Mouse (Mus musculus) heart, embryonic 10.5 days (tissue): ENCODE measurements around the gene Clic4. TPM values are rescaled to one million over a fixed set of nuclear protein-coding genes. Genes with fewer than 3 reads are reported as not detected.
A peak's percentile ranks its signal among the peaks of the same experiment; 100 is the strongest.

ENCODE experiments used
- DNase-seq: peaks from one replicate; pipeline ENCODE4 v3.0.0-alpha.2; 2017; ENCODE audit warnings: low spot score
- H3K27ac ChIP-seq: fragments of 300-500 bp; sonication (generic); 2 replicates; pipeline ENCODE4 v1.5.1; 2016; ENCODE audit warnings: mild to moderate bottlenecking
- H3K27me3 ChIP-seq: fragments of 300-500 bp; sonication (generic); 2 replicates; pipeline ENCODE4 v1.6.1; 2016; ENCODE audit warnings: mild to moderate bottlenecking; ENCODE audit not compliant: poor library complexity, insufficient read depth, severe bottlenecking
- H3K36me3 ChIP-seq: fragments of 300-500 bp; sonication (generic); 2 replicates; pipeline ENCODE4 v1.6.1; 2016; ENCODE audit warnings: mild to moderate bottlenecking, moderate library complexity
- H3K4me1 ChIP-seq: fragments of 300-500 bp; sonication (generic); 2 replicates; pipeline ENCODE4 v1.6.1; 2016; ENCODE audit warnings: mild to moderate bottlenecking
- H3K4me3 ChIP-seq: fragments of 300-500 bp; sonication (generic); 2 replicates; pipeline ENCODE4 v1.5.1; 2016; ENCODE audit warnings: mild to moderate bottlenecking, moderate library complexity
- H3K9me3 ChIP-seq: fragments of 300-500 bp; sonication (generic); 2 replicates; pipeline ENCODE4 v1.6.1; 2016; ENCODE audit warnings: mild to moderate bottlenecking, moderate library complexity
- WGBS: fragments of 180-500 bp; shearing (Covaris S2); methylation state at CpG from one replicate; pipeline ENCODE4 v1.1.7; 2016; 5-methylcytosine and 5-hydroxymethylcytosine counted together
- polyA plus RNA-seq: library from polyadenylated mRNA; unstranded; fragments of >200 nt; fragmentation: Nextera tagmentation; extraction: Ambion mirVana; gene quantifications from 2 replicates; pipeline ENCODE4 v1.2.1, GENCODE M21; 2016

Clic4 gene
- polyA plus RNA-seq, 1 experiment from 2014 or later = 263 TPM

DNA sequence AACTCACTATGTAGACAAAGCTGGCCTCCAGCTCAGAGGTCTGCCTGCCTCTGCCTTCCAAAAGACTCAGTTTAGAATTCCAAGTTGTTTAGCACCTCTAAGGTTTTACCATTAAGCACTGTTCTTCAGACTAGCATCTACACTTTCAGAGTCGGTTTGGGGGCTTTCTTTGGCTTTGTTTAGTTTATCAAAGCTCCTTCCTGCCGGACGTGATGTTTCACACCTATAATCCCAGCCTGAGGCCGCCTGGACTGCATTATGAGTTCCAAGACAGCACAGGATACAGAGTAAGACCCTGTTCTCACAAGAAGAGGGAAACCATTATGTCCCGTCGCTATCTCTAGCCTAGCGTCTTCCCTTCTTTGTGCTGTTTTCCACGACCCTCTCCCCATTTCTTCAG lies 2.1 kb downstream of the Clic4 start:
- peaks cover 62% of the 10 kb centered on the region for H3K4me1 ChIP-seq
- no peaks in the 10 kb centered on the region for H3K27me3 ChIP-seq
- H3K9me3 ChIP-seq = no peaks in the 10 kb centered on the region
- no peak for DNase-seq
- peak overlapping the region; percentile 96 for H3K4me3 ChIP-seq
- peak overlapping the region; percentile 99 for H3K27ac ChIP-seq
- H3K36me3 ChIP-seq = peaks cover 22% of the 10 kb centered on the region
- WGBS = 35% methylated on average over 8 of the region's 8 CpGs

DNA sequence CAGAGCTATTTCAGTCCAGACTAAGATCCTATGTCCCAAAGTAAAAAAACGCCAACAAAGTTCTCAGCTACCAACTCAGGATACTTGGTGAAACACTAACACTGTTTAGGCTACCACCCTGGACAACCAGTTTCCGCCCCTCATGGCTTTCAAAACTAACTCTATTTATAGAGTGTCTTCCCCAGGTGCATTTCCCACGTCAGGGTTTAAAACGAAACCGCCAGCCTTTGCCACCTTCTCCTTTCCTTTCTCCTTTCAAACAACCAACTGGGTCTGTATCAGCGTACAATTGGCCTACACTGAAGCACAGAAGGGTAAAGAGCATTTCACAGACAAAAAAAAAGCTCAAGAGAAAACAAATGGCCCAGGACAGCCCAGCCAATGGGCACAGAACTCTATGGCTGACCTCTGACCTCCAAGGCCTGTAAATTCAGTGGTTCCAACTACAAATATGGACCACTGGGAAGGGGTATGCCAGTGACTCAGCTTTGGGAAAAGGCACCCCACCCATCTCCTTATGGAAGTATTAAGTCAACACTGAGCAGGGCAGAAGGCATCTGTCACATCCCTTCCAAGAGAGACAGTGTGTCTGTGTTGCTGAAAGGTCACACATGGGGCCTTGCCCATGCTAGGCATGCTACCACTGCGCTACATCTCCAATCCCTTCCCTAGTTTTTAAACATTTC lies 2.8 kb downstream of the Clic4 start:
- Histone ChIP-seq H3K27ac (peak overlapping the region; percentile 99), H3K36me3 (peaks cover 27% of the 10 kb centered on the region), H3K4me3 (peak overlapping the region; percentile 96), H3K9me3 (no peaks in the 10 kb centered on the region), H3K27me3 (no peaks in the 10 kb centered on the region), H3K4me1 (peaks cover 66% of the 10 kb centered on the region)
- DNase-seq = no peak
- WGBS = 58% methylated on average over 7 of the region's 7 CpGs

DNA sequence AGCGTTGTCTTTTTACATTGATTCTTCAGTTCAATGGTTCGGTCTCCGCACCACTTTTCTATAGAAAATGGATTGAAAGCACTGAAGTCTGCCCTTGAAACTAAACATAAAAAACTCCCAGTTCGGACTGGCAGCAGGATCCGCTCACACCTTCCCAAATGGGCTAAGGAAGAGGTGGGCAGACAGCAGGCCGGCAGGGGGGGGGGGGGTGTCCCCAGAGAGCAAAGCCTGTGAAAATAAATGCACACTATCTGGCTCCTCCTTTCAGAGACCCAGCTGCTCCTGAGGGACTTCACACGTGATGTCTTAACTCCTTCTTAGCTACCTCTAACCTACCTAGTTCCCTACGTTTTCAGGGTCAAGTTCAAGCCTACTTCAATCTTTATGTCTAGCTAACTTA lies 5.1 kb downstream of the Clic4 start:
- Histone ChIP-seq H3K36me3 (peaks cover 40% of the 10 kb centered on the region), H3K4me1 (peaks cover 73% of the 10 kb centered on the region), H3K9me3 (no peaks in the 10 kb centered on the region), H3K27me3 (no peaks in the 10 kb centered on the region), H3K27ac (peak overlapping the region; percentile 56), H3K4me3 (peak overlapping the region; percentile 39)
- WGBS = 49% methylated on average over 8 of the region's 8 CpGs
- no peak for DNase-seq

DNA sequence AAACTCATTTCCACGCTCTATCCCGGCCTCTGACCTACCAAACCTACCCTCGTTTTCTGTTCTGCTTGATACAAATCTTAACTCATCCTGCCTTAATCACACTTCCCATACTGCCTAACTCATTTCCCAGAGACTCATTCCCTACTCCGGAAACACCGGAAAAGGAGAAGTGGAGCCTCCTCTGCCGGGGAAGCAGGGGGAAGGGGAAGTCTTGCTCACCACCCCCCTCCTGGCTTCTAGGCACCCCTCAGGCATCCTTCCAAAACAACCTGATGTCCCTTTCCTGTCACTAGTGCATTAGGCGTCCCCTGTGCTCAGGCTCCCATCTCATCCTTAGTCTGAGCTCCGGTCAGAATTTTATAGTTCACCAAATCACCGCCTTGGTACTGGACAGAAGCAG lies 5.6 kb downstream of the Clic4 start:
- WGBS = 64% methylated on average over 9 of the region's 9 CpGs
- no peak for DNase-seq
- H3K27ac ChIP-seq = peak overlapping the region; percentile 56; the same call in 1 of the 2 replicates
- H3K36me3 ChIP-seq = peaks cover 45% of the 10 kb centered on the region
- no peaks in the 10 kb centered on the region for H3K9me3 ChIP-seq
- H3K27me3 ChIP-seq = no peaks in the 10 kb centered on the region
- H3K4me1 ChIP-seq = peaks cover 79% of the 10 kb centered on the region
- H3K4me3 ChIP-seq = peak overlapping the region; percentile 39

DNA sequence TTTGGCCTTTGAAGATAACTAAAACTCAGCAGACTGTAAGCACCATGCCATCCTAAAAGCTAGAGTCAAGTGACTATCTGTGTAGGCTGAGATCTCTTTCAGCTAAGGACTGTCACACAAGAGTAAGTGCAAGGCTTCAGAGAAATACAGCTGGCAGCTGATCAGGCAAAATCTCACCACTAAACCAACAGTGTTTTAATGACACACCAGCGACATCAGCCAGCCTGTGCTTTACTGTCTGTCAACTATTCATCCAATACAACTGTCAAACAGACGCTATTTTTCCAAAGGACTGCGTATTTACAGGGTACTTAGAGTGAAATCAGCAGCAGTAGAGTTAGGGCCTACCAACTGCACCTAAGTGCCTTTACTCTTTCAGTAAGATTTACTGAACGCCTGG lies 12.2 kb downstream of the Clic4 start:
- Histone ChIP-seq H3K9me3 (no peaks in the 10 kb centered on the region), H3K4me1 (peaks cover 66% of the 10 kb centered on the region), H3K36me3 (peaks cover 41% of the 10 kb centered on the region), H3K27me3 (no peaks in the 10 kb centered on the region), H3K4me3 (no peak overlapping the region), H3K27ac (no peak overlapping the region)
- DNase-seq = no peak
- 80% methylated on average over 4 of the region's 4 CpGs for WGBS

DNA sequence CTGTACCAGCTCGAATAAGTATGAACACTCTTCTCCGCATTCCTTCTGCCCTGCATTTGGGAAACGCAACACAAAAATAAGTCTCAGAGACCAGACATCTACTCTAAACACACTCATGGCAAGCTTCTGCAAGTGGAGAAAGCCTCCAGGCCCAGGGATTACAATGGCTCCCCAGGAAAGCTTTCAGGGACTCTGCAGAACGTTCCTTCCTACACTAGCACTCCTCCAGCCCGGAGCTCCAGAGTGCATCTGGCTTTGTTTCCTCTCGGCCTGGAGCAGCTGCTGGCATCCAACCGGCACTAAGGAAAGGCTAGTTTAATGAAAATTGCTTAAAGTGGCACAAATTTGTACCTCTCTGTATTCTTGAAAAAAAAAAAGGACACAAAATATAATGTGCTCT lies 14.1 kb downstream of the Clic4 start:
- Histone ChIP-seq H3K9me3 (no peaks in the 10 kb centered on the region), H3K4me1 (peaks cover 73% of the 10 kb centered on the region), H3K36me3 (peaks cover 32% of the 10 kb centered on the region), H3K27ac (peak overlapping the region; percentile 62), H3K27me3 (no peaks in the 10 kb centered on the region), H3K4me3 (no peak overlapping the region)
- DNase-seq = no peak
- 51% methylated on average over 7 of the region's 7 CpGs for WGBS

DNA sequence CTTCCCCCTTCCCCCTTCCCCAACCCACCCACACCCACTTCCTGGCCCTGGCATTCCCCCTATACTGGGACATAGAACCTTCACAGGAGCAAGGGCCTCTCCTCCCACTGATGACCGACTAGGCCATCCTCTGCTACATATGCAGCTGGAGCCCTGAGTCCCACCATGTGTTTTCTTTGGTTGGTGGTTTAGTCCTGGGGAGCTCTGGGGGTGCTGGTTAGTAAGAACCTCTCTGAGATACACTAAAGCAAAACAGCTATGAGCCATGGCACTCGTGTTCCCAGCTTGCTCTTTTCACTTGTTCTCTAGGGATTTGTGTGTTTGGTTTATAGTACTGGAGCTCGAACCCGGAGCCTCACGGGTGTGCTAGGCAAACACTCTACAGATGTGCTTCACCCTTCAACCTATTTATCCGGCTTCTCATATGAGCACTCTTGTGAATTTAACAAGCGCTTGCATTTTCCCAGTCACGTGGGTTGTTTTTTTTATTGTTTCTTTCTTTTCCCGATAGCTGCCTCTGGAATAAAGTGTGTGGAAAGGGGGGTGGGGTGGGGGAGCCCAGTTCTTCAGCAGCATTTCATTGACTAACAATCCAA lies 14.6 kb downstream of the Clic4 start:
- Histone ChIP-seq H3K9me3 (no peaks in the 10 kb centered on the region), H3K4me1 (peaks cover 75% of the 10 kb centered on the region), H3K27me3 (no peaks in the 10 kb centered on the region), H3K36me3 (peaks cover 34% of the 10 kb centered on the region), H3K27ac (peak overlapping the region; percentile 62; the same call in 1 of the 2 replicates), H3K4me3 (no peak overlapping the region)
- WGBS = 78% methylated on average over 9 of the region's 9 CpGs
- no peak for DNase-seq

DNA sequence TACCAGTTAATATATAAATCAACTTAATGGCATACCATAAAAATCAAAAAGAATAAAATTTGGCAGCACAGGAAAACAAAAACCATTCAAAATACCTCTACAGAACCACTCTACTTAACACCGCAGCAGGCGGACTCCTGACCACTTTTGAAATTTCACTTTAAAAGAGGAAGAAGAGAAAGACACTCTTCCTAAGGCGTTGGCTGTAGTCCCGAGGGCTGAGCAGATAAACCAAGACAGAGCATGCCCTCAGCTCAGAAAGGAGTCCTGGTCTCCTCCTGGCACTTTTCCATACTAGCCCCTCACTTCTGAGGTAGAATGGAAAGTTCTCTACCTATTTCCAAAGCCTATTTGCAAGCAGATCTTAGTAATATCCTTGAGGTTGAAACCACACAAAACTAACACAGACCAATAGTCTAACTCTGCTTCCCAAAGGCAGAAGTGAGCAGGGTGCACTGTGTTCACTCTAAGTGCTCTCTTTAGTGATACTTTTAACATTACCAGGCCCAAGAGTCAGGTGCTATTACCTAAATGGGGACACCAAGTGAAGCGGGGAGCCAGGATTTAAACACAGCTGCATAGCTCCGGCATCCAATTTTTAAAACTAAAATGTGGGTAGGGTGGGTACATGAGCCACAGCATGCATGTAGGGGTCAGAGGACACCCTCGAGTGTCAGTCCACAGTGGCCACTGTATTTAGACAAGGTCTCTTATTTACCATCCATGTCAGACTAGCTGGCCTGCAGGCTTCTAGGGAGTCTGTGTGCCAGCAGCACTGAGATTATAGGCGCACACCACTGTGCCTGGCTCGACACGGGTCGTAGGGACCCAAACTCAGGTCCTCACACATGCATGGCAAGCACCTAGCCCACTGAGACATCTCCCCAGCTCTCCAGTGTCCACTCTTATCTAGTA lies 15.8 kb downstream of the Clic4 start:
- H3K9me3 ChIP-seq = no peaks in the 10 kb centered on the region
- H3K4me1 ChIP-seq = peaks cover 73% of the 10 kb centered on the region
- 84% methylated on average over 11 of the region's 11 CpGs for WGBS
- no peaks in the 10 kb centered on the region for H3K27me3 ChIP-seq
- no peak overlapping the region for H3K4me3 ChIP-seq
- H3K36me3 ChIP-seq = peaks cover 23% of the 10 kb centered on the region
- no peak for DNase-seq
- peak overlapping the region; percentile 75 for H3K27ac ChIP-seq

DNA sequence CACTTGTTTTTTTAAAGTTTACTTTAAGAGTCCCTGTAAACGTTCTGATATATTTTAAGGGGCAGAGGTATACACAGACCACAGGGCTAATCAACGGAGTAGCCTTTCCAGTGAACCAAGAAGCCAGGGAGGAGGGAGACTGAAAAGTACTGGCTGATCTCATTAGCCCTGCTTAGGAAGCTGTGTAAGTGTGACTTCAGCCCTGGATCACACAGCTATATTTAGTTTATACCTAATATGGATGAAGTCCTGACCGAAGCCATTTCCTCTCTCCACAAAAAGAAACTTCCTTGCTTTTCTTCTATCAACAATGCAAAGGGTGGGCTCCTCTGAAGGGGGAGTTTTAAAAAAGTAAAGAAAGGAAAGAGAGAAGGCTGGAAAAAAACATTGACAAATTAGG lies 17.8 kb downstream of the Clic4 start:
- H3K27ac ChIP-seq = peak overlapping the region; percentile 85
- peaks cover 24% of the 10 kb centered on the region for H3K36me3 ChIP-seq
- peaks cover 70% of the 10 kb centered on the region for H3K4me1 ChIP-seq
- no peaks in the 10 kb centered on the region for H3K9me3 ChIP-seq
- peak overlapping the region; percentile 20; the same call in 1 of the 2 replicates for H3K4me3 ChIP-seq
- H3K27me3 ChIP-seq = no peaks in the 10 kb centered on the region
- no peak for DNase-seq
- 18% methylated on average over 3 of the region's 3 CpGs for WGBS

DNA sequence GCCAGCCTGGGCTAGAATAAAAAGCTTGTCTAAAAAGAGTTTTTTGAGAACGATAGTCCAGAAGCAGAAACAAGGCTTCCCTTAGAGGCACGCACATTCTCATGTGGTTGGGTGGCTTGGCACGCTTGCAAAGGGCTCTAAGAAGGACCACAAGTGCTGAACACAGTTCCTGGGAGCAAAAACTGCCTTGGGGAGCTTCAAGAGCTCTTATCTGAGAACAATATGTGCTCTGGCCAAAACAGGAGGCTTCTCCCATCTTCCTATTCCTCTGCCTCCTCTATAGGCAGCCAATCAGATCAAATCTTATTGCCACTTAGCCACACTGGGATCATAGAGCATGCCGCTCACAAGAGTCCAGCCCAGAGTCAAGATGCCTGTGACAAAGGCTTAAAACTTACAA lies 18.3 kb downstream of the Clic4 start:
- DNase-seq = no peak
- Histone ChIP-seq H3K9me3 (0 out of 2 replicates have a peak, but pooled peaks cover under 1% of the 10 kb centered on the region), H3K36me3 (peaks cover 27% of the 10 kb centered on the region), H3K4me3 (no peak overlapping the region), H3K27me3 (no peaks in the 10 kb centered on the region), H3K27ac (peak overlapping the region; percentile 85), H3K4me1 (peaks cover 67% of the 10 kb centered on the region)
- WGBS = 58% methylated on average over 4 of the region's 4 CpGs

DNA sequence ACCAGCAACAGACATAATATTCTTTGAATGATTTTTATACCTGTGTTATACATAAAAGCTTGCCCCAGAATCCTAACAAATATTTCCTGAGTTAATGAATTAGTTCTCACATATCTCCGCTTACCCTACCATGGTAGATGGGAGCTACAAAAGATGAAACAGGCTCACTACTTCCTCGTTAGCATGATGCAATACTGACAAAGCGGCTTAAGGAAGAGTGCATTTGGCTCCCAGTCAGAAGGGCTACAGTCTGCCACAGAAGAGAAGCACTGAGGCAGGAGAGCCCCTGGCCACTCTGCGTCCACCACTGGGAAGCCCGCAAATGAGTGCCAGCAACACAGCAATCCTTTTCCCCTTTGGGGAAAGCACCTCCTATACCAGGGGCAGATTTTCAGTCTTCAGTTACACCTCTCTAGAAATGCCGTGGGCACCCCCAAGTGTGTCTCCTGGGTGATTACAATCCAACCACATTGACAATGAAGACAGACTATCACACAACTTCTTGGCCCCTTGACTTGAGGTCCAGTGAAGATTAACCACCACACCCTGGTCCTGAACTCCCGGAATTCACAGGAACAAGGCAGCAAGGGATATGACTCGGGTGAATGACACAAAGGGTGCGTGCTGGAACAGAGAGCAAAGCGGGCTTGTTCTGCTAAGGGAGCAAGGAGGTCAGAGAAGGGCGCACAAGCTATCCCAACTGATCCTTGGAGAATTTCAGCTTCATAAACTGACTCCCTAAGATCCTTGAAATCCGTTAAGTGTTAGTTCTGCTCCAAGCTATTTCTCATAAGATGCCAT lies 19.2 kb downstream of the Clic4 start:
- WGBS = 85% methylated on average over 12 of the region's 12 CpGs
- peak overlapping the region; percentile 85 for H3K27ac ChIP-seq
- peaks cover 32% of the 10 kb centered on the region for H3K36me3 ChIP-seq

DNA sequence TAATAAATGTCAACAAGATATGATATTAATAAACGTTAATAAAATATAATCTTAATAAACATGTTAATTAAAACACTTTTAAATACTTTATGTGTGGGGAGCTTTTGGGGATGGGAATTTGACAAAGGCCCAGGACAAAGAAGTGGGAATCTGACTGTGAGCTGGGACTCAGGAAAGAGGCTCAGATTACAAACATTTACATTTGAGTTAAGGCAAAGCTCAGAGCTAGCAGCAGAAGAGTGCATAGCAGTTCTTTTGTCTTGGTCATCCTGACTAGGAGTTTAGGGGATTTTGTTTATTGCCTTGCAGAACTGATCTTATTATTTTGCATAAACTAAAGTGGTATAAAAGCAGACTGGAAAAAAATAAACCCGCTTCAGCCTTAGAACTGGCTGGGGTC lies 20.8 kb downstream of the Clic4 start:
- peaks cover 30% of the 10 kb centered on the region for H3K36me3 ChIP-seq
- peak overlapping the region; percentile 42; the same call in 1 of the 2 replicates for H3K27ac ChIP-seq
- H3K9me3 ChIP-seq = peaks cover 4% of the 10 kb centered on the region; the same call in 1 of the 2 replicates
- no peaks in the 10 kb centered on the region for H3K27me3 ChIP-seq
- H3K4me3 ChIP-seq = no peak overlapping the region
- WGBS = 47% methylated on average over 2 of the region's 2 CpGs
- H3K4me1 ChIP-seq = peaks cover 68% of the 10 kb centered on the region
- no peak for DNase-seq

More for the DNA sequence above, 19.2 kb downstream of the Clic4 start:
- DNase-seq = no peak
- Histone ChIP-seq H3K27me3 (no peaks in the 10 kb centered on the region), H3K4me1 (peaks cover 66% of the 10 kb centered on the region), H3K4me3 (no peak overlapping the region), H3K9me3 (peaks cover 4% of the 10 kb centered on the region; the same call in 1 of the 2 replicates)
